Mouse (Mus musculus) hematopoietic multipotent progenitor cell, adult 10-12 weeks (in vitro differentiated cells): ENCODE measurements around the gene Vmn1r183. TPM values are rescaled to one million over a fixed set of nuclear protein-coding genes. Genes with fewer than 3 reads are reported as not detected.

Experiments used
- polyA plus RNA-seq: library from polyadenylated mRNA; stranded (reverse); fragments of >175 nt; gene quantifications from 2 replicates; pipeline ENCODE4 v1.2.3, GENCODE M21; 2012; ENCODE audit warnings: low replicate concordance

The Vmn1r183 gene
- polyA plus RNA-seq, result not detected in 2 replicates

GRCm38 (mm10) chr7:24052660-24053304 lies at the start of gene Vmn1r183:
TSS of gene Vmn1r183 (plus strand) at chr7:24053254.

GRCm38 (mm10) chr7:24081634-24082431 lies 28.8 kb downstream of the Vmn1r183 start, which contains the start of gene Zfp180:
TSS of gene Zfp180 (plus strand) at chr7:24081924.

GRCm38 (mm10) chr7:24112156-24112856 lies 59.3 kb downstream of the Vmn1r183 start, which contains the start of gene Zfp112:
TSS of gene Zfp112 (plus strand) at chr7:24112314.

Other genes with a start within 250 kb of the Vmn1r183 start
- not detected in 2 replicates for gene Vmn1r175, start 242.6 kb upstream of the Vmn1r183 start, polyA plus RNA-seq
- gene Vmn1r176, start 215.9 kb upstream of the Vmn1r183 start, polyA plus RNA-seq, result not detected in 2 replicates
- gene Vmn1r177, start 186.8 kb upstream of the Vmn1r183 start, polyA plus RNA-seq, result not detected in 2 replicates
- not detected in 2 replicates for gene Vmn1r178, start 161.2 kb upstream of the Vmn1r183 start, polyA plus RNA-seq
- gene Vmn1r179, start 126.3 kb upstream of the Vmn1r183 start, polyA plus RNA-seq, result not detected in 2 replicates
- not detected in 2 replicates for gene Vmn1r180, start 102.6 kb upstream of the Vmn1r183 start, polyA plus RNA-seq
- gene Vmn1r181, start 78.6 kb upstream of the Vmn1r183 start, polyA plus RNA-seq, result not detected in 2 replicates
- not detected in 2 replicates for gene V1rd19, start 51.6 kb upstream of the Vmn1r183 start, polyA plus RNA-seq
- 10.4 and 12.1 TPM in 2 replicates for gene Zfp180, start 28.7 kb downstream of the Vmn1r183 start, polyA plus RNA-seq
- 0.14 and 0.28 TPM in 2 replicates for gene Zfp112, start 59.1 kb downstream of the Vmn1r183 start, polyA plus RNA-seq
- 0.65 and 0.89 TPM in 2 replicates for gene Zfp235, start 80.9 kb downstream of the Vmn1r183 start, polyA plus RNA-seq
- gene Zfp114, start 121.8 kb downstream of the Vmn1r183 start, polyA plus RNA-seq, result 0.27 and 0.54 TPM in 2 replicates
- gene Zfp111, start 158.2 kb downstream of the Vmn1r183 start, polyA plus RNA-seq, result 0.11 TPM in 1 of 2 replicates, not detected in the other
- 0.29 and 0.45 TPM in 2 replicates for gene Zfp109, start 184.3 kb downstream of the Vmn1r183 start, polyA plus RNA-seq
- 0.10 and 0.11 TPM in 2 replicates for gene Zfp108, start 201.5 kb downstream of the Vmn1r183 start, polyA plus RNA-seq
- gene Zfp93, start 217.2 kb downstream of the Vmn1r183 start, polyA plus RNA-seq, result 0.26 and 0.28 TPM in 2 replicates
- 1.5 and 4.7 TPM in 2 replicates for gene Zfp61, start 248.0 kb downstream of the Vmn1r183 start, polyA plus RNA-seq